Mouse (Mus musculus) neural tube, embryonic 12.5 days (tissue): ENCODE data around the gene Slc29a2. TPM values are rescaled to one million over a fixed set of nuclear protein-coding genes. Genes with fewer than 3 reads are reported as not detected.

Experiments used
- ATAC-seq: fragments of 200-750 bp; cut with Nextera tagmentation; 2 replicates; pipeline ENCODE4 v1.8.0; 2017; ENCODE audit warnings: low read depth, mild to moderate bottlenecking, moderate TSS enrichment, moderate library complexity; ENCODE audit not compliant: low FRiP score
- H3K27ac ChIP-seq: fragments of 300-500 bp; sonication (generic); 2 replicates; pipeline ENCODE4 v1.5.1; 2016
- H3K27me3 ChIP-seq: fragments of 300-500 bp; sonication (generic); replicated peaks from 2 replicates; pipeline ENCODE4 v1.6.1; 2016; ENCODE audit warnings: mild to moderate bottlenecking
- H3K36me3 ChIP-seq: fragments of 300-500 bp; sonication (generic); 2 replicates; pipeline ENCODE4 v1.6.1; 2016; ENCODE audit warnings: mild to moderate bottlenecking
- H3K4me1 ChIP-seq: fragments of 300-500 bp; sonication (generic); 2 replicates; pipeline ENCODE4 v1.6.1; 2016
- H3K4me2 ChIP-seq: fragments of 300-500 bp; sonication (generic); replicated peaks from 2 replicates; pipeline ENCODE4 v1.6.1; 2016; ENCODE audit warnings: mild to moderate bottlenecking
- H3K4me3 ChIP-seq: fragments of 300-500 bp; sonication (generic); 2 replicates; pipeline ENCODE4 v1.5.1; 2016
- H3K9ac ChIP-seq: fragments of 300-500 bp; sonication (generic); 2 replicates; pipeline ENCODE4 v1.6.1; 2016; ENCODE audit warnings: mild to moderate bottlenecking
- H3K9me3 ChIP-seq: fragments of 300-500 bp; sonication (generic); 2 replicates; pipeline ENCODE4 v1.6.1; 2016; ENCODE audit warnings: mild to moderate bottlenecking
- WGBS: fragments of 180-500 bp; shearing (Covaris S2); methylation state at CpG from one replicate; pipeline ENCODE4 v1.1.7; 2016; 5-methylcytosine and 5-hydroxymethylcytosine counted together
- polyA plus RNA-seq: library from polyadenylated mRNA; unstranded; fragments of >200 nt; fragmentation: Nextera tagmentation; extraction: Ambion mirVana; gene quantifications from 2 replicates; pipeline ENCODE4 v1.2.1, GENCODE M21; 2016

The Slc29a2 gene
- polyA plus RNA-seq, 1 experiment from 2014 or later = 6.2 TPM

DNA sequence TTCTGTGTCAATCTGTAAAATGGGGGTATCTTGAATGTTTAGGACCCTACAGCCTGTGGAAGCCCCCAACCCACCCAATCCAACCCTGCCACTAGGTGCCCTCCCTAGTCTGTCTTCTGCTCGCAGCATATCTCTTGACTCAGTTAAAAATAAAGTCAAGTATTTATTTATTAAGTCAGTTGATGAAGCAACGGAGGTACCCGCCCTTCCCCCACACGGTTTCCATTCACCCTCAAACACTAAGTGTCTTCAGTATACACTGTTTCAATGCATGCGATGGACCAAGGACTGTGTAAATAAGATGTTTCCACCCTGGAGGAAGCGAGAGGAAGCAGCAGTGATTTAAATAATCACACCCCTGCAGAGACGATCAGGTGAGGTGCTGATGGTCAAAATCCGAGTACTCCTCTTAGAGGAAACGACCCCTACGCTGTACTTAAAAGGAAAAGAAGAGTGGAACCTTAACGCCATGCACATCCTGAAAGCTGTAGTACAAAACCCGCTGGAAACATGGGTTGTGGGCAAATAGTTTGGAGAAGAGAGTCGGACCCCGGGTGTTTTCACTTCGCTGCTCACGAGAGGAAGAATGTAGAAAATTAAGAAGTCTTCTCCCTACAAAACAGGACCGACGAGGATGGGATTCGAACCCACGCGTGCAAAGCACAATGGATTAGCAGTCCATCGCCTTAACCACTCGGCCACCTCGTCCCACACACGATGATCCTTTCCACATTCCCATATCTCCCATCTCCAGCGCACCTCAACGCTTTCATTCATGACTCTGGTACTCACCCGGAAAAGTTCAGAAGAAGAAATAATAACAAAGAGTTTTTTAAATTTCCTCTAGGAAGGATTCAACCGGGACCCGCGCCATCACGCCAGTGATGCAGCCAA, 14.3 kb downstream of the Slc29a2 start:
- Histone ChIP-seq H3K9me3 (no peaks in the 10 kb centered on the region), H3K36me3 (0 out of 2 replicates have a peak, but pooled peaks cover 4% of the 10 kb centered on the region), H3K4me2 (peak overlapping the region; percentile 98), H3K4me3 (peak overlapping the region; percentile 89), H3K4me1 (peaks cover 37% of the 10 kb centered on the region), H3K27ac (peak overlapping the region; percentile 50; the same call in 1 of the 2 replicates), H3K9ac (peak overlapping the region; percentile 76), H3K27me3 (no peaks in the 10 kb centered on the region)
- WGBS = 7% methylated on average over 32 of the region's 32 CpGs
- peak; percentile 59 for ATAC-seq

DNA sequence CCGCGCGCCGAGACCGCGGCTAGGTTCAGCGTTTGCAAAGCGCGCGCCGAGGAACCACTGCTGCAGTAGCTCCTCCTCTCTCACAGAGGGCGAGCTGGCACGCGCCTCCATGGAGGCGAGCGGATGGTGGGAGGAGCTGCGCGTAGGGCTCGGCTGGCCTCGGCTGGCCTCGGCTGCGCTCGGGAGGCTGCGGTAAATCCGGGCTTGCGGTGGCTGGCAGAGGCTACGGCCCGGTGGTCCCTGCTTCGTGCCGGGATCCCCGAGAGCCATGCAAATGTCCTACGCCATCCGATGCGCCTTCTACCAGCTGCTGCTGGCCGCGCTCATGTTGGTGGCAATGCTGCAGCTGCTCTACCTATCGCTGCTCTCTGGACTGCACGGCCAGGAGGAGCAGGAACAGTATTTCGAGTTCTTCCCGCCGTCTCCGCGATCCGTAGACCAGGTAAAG, 15.1 kb downstream of the Slc29a2 start, which contains the start of the genes B4gat1 and AC124502.3:
Gene B4gat1 (plus strand): TSS at position 118 of the 448 bp plus-strand sequence.
Gene AC124502.3 (plus strand): TSS at position 183 of the 448 bp plus-strand sequence.
- no peaks in the 10 kb centered on the region for H3K27me3 ChIP-seq
- peaks cover 37% of the 10 kb centered on the region for H3K4me1 ChIP-seq
- no peaks in the 10 kb centered on the region for H3K9me3 ChIP-seq
- peak within 1 kb of the TSS; percentile 50; the same call in 1 of the 2 replicates for H3K27ac ChIP-seq
- H3K9ac ChIP-seq = peak within 1 kb of the TSS; percentile 76
- under 1% methylated on average over 44 of the region's 44 CpGs for WGBS
- ATAC-seq = peak; percentile 93
- peak within 1 kb of the TSS; percentile 98 for H3K4me2 ChIP-seq
- H3K4me3 ChIP-seq = peak within 1 kb of the TSS; percentile 89
- 0 out of 2 replicates have a peak, but pooled peaks cover 5% of the 10 kb centered on the region for H3K36me3 ChIP-seq

DNA sequence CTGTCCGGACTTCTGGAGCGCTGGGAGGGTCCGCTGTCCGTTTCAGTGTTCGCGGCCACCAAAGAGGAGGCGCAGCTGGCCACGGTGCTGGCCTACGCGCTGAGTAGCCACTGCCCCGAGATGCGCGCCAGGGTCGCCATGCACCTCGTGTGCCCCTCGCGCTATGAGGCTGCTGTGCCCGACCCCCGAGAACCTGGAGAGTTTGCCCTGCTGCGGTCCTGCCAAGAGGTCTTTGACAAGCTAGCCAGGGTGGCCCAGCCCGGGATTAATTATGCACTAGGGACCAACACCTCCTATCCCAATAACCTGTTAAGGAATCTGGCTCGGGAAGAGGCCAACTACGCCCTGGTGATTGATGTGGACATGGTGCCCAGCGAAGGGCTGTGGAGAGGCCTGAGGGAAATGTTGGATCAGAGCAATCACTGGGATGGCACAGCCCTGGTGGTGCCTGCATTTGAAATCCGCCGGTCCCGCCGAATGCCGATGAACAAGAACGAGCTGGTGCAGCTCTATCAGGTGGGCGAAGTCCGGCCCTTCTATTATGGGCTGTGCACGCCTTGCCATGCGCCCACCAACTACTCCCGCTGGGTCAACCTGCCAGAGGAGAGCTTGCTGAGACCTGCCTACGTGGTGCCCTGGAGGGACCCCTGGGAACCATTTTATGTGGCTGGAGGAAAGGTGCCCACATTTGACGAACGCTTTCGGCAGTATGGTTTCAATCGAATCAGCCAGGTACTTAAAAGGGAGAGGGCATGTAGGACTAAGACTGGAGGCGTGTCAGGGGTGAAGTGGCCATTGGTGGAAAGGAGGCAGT, 15.8 kb downstream of the Slc29a2 start:
- H3K36me3 ChIP-seq = peaks cover 9% of the 10 kb centered on the region; the same call in 1 of the 2 replicates
- peak overlapping the region; percentile 98 for H3K4me2 ChIP-seq
- H3K4me3 ChIP-seq = peak overlapping the region; percentile 89
- ATAC-seq = peak; percentile 18
- 13% methylated on average over 41 of the region's 41 CpGs for WGBS
- H3K27ac ChIP-seq = peak overlapping the region; percentile 12; the same call in 1 of the 2 replicates
- peaks cover 37% of the 10 kb centered on the region for H3K4me1 ChIP-seq
- H3K9ac ChIP-seq = peak overlapping the region; percentile 76
- no peaks in the 10 kb centered on the region for H3K9me3 ChIP-seq
- no peaks in the 10 kb centered on the region for H3K27me3 ChIP-seq

DNA sequence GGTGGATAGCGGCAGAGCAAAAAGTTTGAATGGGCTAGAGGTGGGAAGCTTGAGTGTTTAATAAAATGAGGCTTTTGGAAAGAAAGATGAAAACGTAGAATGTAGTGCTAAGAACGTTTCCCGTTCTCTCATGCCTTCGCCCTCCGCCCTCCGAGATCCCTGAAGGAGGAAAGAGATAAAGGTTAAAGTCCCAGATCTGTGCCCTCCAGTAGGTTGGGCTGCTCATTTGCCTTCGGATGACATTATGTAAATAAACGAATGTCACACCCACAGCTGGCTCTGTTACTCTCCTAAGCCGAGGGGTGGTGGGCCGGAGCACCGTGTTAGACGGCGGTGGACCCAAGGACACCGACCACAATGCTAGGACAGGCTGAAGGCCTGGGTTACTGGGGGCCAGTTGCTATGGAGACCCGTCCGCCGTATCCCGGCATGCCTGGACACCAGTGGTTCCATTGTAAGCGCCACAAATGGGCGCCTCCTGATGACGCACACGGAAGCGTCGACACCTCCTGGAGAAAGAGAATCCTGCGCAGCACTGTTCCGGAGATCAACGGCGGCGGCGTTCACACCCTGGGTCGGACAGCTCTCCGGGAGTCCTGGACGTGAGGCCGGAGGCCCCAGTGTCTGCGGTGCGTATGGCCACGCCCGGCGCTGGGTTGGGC, 17.3 kb downstream of the Slc29a2 start, which contains the start of gene Brms1:
Gene Brms1 (plus strand): TSS at position 493 of the 662 bp plus-strand sequence.
- H3K4me1 ChIP-seq = peaks cover 37% of the 10 kb centered on the region
- peak within 1 kb of the TSS; percentile 98 for H3K4me2 ChIP-seq
- no peaks in the 10 kb centered on the region for H3K9me3 ChIP-seq
- H3K4me3 ChIP-seq = peak within 1 kb of the TSS; percentile 89
- H3K27me3 ChIP-seq = no peaks in the 10 kb centered on the region
- H3K36me3 ChIP-seq = peaks cover 13% of the 10 kb centered on the region
- 9% methylated on average over 40 of the region's 40 CpGs for WGBS
- 0 out of 2 replicates have a peak within 1 kb of the TSS, but pooled peaks have one; percentile 42 for H3K27ac ChIP-seq
- ATAC-seq = peak; percentile 64
- H3K9ac ChIP-seq = peak within 1 kb of the TSS; percentile 81

DNA sequence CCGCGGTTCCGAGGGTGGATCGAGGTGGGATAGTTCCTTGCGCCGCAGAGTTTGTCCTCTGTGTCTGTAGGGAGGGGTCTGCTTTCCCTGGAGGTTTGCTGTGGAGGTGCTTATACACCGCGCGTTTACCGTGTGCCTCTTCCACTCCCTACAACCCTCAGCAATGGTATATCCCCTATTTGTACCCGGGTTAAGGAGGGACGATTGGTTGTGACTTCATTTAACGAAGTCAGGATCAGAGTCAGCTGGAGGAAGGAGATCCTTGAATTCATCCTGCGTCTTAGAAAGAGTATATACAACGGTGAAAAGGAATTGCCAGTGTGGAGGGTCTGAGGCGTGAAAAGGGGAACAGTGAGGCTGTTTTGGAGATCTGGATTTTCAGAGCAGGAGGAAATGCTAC, 17.9 kb downstream of the Slc29a2 start:
- 2% methylated on average over 16 of the region's 16 CpGs for WGBS
- H3K9ac ChIP-seq = peak overlapping the region; percentile 81
- ATAC-seq = no peak

DNA sequence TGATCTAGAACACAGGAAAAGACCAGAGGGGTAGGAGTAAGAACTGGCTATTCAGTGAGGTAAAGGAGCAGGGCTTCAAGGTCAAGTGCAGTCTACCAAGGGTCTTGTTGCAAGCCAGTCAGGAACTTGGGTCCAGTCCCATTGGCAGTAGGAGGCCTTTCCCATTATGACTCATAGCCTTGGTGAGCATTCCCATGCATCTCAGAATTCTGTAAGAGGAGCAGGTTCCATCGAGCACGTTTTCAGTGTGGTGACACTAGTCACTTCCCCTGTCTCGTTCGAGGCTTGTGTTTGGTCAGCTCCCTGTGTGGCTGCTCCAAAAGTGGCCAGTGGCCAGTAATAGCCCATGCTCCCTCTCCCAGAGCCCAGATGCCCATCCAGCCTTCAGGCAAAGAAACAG, 21.9 kb downstream of the Slc29a2 start:
- Histone ChIP-seq H3K4me3 (no peak overlapping the region), H3K9ac (no peak overlapping the region), H3K4me2 (no peak overlapping the region), H3K36me3 (peaks cover 53% of the 10 kb centered on the region), H3K9me3 (no peaks in the 10 kb centered on the region), H3K27ac (no peak overlapping the region), H3K4me1 (peaks cover 25% of the 10 kb centered on the region), H3K27me3 (peaks cover 7% of the 10 kb centered on the region)
- ATAC-seq = no peak
- WGBS = 85% methylated on average over 4 of the region's 4 CpGs

More for the DNA sequence above, 17.9 kb downstream of the Slc29a2 start:
- H3K4me1 ChIP-seq = peaks cover 37% of the 10 kb centered on the region
- no peaks in the 10 kb centered on the region for H3K9me3 ChIP-seq
- H3K4me3 ChIP-seq = peak overlapping the region; percentile 89
- H3K27ac ChIP-seq = 0 out of 2 replicates have a peak overlapping the region, but pooled peaks have one; percentile 42
- H3K27me3 ChIP-seq = no peaks in the 10 kb centered on the region
- peak overlapping the region; percentile 98 for H3K4me2 ChIP-seq
- H3K36me3 ChIP-seq = peaks cover 18% of the 10 kb centered on the region

DNA sequence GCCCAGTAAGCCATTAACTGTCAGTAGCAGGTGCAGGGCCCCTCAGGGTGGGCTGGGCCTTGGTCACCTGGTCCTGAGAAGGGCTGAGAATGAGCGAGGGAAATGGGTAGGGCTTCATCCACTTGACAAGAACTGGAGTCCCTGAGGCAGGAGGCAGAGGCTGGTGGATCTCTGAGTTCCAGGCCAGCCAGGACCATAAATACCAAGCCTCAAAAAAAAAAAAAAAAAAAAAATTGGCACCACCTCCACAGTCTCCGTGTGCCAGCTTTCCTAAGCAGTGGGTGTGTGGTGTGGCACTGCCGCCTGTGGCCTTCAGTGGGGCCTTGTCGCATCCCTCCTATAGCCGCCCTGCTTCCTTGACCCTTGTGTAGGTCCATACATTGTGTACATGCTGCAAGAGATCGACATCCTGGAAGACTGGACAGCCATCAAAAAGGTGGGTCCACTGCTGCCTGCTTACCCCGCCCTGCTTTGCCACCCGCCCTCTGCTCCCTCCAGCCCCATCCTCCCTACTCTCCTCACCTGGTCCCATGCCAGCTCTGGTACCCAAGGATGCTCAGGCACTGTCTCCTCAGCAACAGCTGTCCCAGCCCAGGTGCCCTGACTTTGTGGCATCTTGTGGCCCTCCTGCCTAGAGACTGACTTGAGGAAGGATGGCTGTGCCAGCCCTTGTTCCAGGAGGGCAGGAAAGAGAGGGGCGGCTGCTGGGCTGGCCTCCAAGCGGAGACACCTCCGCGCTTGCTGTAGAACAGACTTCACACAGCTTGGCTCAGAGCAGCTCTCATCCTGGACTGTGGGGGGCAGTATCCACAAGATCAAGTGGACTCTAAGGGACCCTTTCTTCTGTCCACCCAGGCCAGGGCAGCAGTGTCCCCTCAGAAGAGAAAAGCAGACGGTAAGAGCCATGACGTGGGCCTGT, 24.7 kb downstream of the Slc29a2 start:
- Histone ChIP-seq H3K4me1 (peaks cover 14% of the 10 kb centered on the region), H3K27me3 (peaks cover 36% of the 10 kb centered on the region), H3K9ac (no peak overlapping the region), H3K4me3 (no peak overlapping the region), H3K9me3 (no peaks in the 10 kb centered on the region), H3K4me2 (no peak overlapping the region), H3K27ac (no peak overlapping the region), H3K36me3 (peaks cover 48% of the 10 kb centered on the region)
- 88% methylated on average over 14 of the region's 14 CpGs for WGBS
- no peak for ATAC-seq

DNA sequence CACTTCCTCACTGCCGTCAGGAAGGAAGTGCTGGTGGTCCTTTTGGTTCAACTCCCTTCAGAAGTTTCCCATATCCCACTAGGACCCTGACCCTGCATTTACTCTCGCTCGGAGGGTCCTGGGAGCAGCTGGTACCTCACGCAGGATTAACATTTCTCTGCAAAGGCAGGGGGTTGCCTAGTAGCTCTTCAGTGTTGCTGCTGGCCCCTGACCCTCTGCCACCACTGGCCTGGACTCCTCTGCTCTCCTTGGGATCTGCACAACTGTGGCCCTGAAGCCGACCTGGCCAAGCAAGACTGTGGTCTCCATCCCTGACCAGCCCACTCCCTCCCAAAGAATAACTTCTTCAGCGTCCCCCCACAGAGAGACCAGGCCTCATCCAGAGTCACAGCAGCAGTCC, 25.7 kb downstream of the Slc29a2 start:
- ATAC-seq = no peak
- Histone ChIP-seq H3K4me1 (peaks cover 14% of the 10 kb centered on the region), H3K4me3 (no peak overlapping the region; the same call in 1 of the 2 replicates), H3K9me3 (no peaks in the 10 kb centered on the region), H3K4me2 (no peak overlapping the region), H3K36me3 (peaks cover 44% of the 10 kb centered on the region), H3K27me3 (peaks cover 41% of the 10 kb centered on the region), H3K9ac (no peak overlapping the region), H3K27ac (no peak overlapping the region)
- 81% methylated on average over 6 of the region's 6 CpGs for WGBS

DNA sequence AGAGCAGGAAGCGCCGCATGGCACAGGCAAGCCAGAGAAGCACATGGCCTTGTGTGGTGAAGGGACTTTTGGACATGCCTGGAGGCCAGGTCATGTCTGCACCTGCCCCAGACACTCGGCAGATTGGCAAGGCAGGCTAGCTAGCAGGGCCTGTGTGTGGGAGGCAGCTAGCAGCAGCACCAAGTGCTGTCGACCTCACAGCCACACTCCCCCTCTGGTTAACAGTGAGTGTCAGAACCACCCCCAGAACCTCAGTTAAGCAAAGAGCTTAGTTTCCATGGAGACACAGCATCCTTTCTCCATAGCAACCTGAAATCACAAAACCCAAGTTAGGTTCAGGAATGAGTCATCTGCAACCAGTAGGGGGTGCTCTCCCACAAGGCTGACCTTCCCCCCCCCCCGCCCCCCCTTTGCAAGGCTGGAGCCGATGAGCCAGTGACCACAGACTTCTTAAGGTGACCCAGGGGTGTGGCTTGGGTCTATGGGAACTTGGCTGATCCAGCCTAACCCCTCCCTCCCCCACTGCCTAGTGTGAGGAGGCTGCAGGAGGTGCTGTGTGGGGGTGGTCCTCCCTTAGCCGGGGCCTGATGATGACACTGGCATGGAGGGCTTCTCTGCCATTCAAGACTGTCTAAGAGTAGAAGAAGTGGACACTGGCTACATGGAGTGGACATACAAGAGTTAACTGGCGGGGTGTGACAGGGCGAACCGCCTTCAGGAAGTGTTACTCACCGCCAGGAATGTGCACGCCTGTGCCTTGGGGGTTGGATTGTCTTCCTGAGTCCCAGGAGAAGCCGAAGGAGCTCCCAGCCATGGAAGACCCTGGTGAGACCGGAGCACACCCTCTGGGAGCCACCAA, 26.6 kb downstream of the Slc29a2 start, which contains the start of gene Rin1:
Gene Rin1 (plus strand): TSS at position 435 of the 859 bp plus-strand sequence.
- WGBS = 21% methylated on average over 14 of the region's 14 CpGs
- ATAC-seq = peak; percentile 31
- Histone ChIP-seq H3K4me3 (no peak within 1 kb of the TSS; the same call in 1 of the 2 replicates), H3K9ac (0 out of 2 replicates have a peak within 1 kb of the TSS, but pooled peaks have one; percentile 13), H3K36me3 (peaks cover 44% of the 10 kb centered on the region), H3K4me2 (peak within 1 kb of the TSS; percentile 24), H3K27me3 (peaks cover 42% of the 10 kb centered on the region), H3K27ac (no peak within 1 kb of the TSS), H3K4me1 (peaks cover 14% of the 10 kb centered on the region), H3K9me3 (no peaks in the 10 kb centered on the region)

DNA sequence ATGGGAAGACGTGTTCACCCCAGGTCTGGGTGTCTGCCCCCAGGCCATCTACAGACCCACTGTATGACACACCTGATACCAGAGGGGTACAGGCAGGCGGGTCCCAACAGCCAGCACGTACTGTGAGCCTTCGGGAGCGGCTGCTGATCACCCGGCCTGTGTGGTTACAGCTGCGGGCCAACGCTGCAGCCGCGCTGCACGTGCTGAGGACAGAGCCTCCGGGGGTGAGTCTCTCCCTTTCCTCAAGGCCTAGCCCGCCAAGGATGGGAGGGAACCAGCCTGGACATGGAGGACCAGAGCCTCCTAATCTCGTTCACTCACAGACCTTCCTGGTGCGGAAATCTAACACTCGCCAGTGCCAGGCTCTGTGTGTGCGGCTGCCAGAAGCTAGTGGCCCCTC, 27.4 kb downstream of the Slc29a2 start:
- peaks cover 40% of the 10 kb centered on the region for H3K36me3 ChIP-seq
- no peaks in the 10 kb centered on the region for H3K9me3 ChIP-seq
- ATAC-seq = peak; percentile 23
- peak overlapping the region; percentile 24 for H3K4me2 ChIP-seq
- 0 out of 2 replicates have a peak overlapping the region, but pooled peaks have one; percentile 13 for H3K9ac ChIP-seq
- no peak overlapping the region for H3K4me3 ChIP-seq
- peaks cover 15% of the 10 kb centered on the region for H3K4me1 ChIP-seq
- H3K27me3 ChIP-seq = peaks cover 44% of the 10 kb centered on the region
- no peak overlapping the region for H3K27ac ChIP-seq
- 9% methylated on average over 17 of the region's 17 CpGs for WGBS
